Mouse (Mus musculus) C2C12 (cell line): ENCODE measurements around the gene Scap. TPM values are rescaled to one million over a fixed set of nuclear protein-coding genes. Genes with fewer than 3 reads are reported as not detected.
"Not testable (repeated sequence)": the region's sequence is repeated elsewhere in the genome, so short reads cannot be mapped to it uniquely, and the experiment has no call there.

Experiments used
- H3K27me3 ChIP-seq: one replicate; pipeline ENCODE4 v1.6.1; 2011; ENCODE audit not compliant: control insufficient read depth, insufficient read depth, insufficient read length
- H3K36me3 ChIP-seq: one replicate; pipeline ENCODE4 v1.6.1; 2011; ENCODE audit not compliant: control insufficient read depth, insufficient read depth
- H3K4me3 ChIP-seq: one replicate; pipeline ENCODE4 v1.5.1; 2011; ENCODE audit warnings: mild to moderate bottlenecking, control low read depth; ENCODE audit not compliant: poor library complexity, insufficient read depth, severe bottlenecking
- H3K79me2 ChIP-seq: one replicate; pipeline ENCODE4 v1.6.1; 2011; ENCODE audit not compliant: control insufficient read depth, insufficient read depth
- H3K79me3 ChIP-seq: one replicate; pipeline ENCODE4 v1.6.1; 2011; ENCODE audit warnings: low read depth, control low read depth
- H3ac ChIP-seq: one replicate; pipeline ENCODE3; 2011; ENCODE audit warnings: low read depth; ENCODE audit not compliant: control insufficient read depth, insufficient read length
- CEBPB ChIP-seq: IDR thresholded peaks from one replicate; pipeline ENCODE4 v1.6.1; 2011; ENCODE audit warnings: low read depth, mild to moderate bottlenecking, control low read depth, moderate library complexity
- CTCF ChIP-seq: IDR thresholded peaks from one replicate; pipeline ENCODE4 v1.5.1; 2011; ENCODE audit not compliant: control insufficient read depth, insufficient read depth, insufficient read length
- FOSL1 ChIP-seq: IDR thresholded peaks from one replicate; pipeline ENCODE4 v1.8.0; 2011; ENCODE audit warnings: mild to moderate bottlenecking, low read length; ENCODE audit not compliant: poor library complexity, insufficient read depth, severe bottlenecking
- MAX ChIP-seq: IDR thresholded peaks from one replicate; pipeline ENCODE4 v1.6.1; 2011; ENCODE audit warnings: mild to moderate bottlenecking, control low read depth
- MYOD1 ChIP-seq: IDR thresholded peaks from one replicate; pipeline ENCODE4 v1.6.1; 2011; ENCODE audit warnings: low read depth; ENCODE audit not compliant: control insufficient read depth, insufficient read length
- MYOG ChIP-seq: IDR thresholded peaks from one replicate; pipeline ENCODE4 v1.6.1; 2011; ENCODE audit not compliant: control insufficient read depth, insufficient read length; ENCODE audit errors: extremely low read depth
- USF1 ChIP-seq: IDR thresholded peaks from one replicate; pipeline ENCODE4 v1.6.1; 2011; ENCODE audit warnings: low read depth, mild to moderate bottlenecking, control low read depth, moderate library complexity
- polyA plus RNA-seq: library from polyadenylated mRNA; unstranded; fragments of >200 nt; fragmentation: generic; extraction: Trizol; gene quantifications from one replicate; pipeline ENCODE4 v1.2.1, GENCODE M21; 2012; ENCODE audit warnings: missing spikeins

Scap gene
- polyA plus RNA-seq, 1 experiment, result 57.4 TPM

DNA sequence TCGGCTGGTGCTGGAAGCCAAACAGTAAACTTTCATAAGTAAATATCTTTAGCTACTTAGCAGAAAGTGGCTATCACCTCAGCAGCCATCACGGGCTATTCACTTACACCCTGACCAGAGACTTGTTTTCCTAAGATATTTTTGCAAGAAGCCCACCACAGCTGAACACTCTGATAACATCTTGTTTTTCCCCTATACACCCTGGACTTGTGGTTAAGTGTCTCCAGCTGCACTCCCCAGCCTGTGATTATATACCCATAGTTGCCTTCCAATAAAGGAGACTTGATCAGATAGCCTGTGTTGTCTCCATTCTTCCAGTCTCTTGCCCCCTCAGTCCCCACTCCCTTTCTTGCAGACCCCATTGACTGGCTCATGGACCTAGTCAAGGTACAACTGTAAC lies 4.9 kb upstream of the Scap start:
- Histone ChIP-seq H3ac (no peak overlapping the region), H3K27me3 (no peaks in the 10 kb centered on the region), H3K36me3 (no peaks in the 10 kb centered on the region), H3K79me2 (no peaks in the 10 kb centered on the region), H3K4me3 (no peak overlapping the region), H3K79me3 (no peaks in the 10 kb centered on the region)
- TF ChIP-seq CEBPB, result no peak
- no peak for TF ChIP-seq USF1
- no peak for TF ChIP-seq FOSL1
- no peak for TF ChIP-seq CTCF
- no peak for TF ChIP-seq MYOD1
- TF ChIP-seq MAX, result no peak
- no peak for TF ChIP-seq MYOG

DNA sequence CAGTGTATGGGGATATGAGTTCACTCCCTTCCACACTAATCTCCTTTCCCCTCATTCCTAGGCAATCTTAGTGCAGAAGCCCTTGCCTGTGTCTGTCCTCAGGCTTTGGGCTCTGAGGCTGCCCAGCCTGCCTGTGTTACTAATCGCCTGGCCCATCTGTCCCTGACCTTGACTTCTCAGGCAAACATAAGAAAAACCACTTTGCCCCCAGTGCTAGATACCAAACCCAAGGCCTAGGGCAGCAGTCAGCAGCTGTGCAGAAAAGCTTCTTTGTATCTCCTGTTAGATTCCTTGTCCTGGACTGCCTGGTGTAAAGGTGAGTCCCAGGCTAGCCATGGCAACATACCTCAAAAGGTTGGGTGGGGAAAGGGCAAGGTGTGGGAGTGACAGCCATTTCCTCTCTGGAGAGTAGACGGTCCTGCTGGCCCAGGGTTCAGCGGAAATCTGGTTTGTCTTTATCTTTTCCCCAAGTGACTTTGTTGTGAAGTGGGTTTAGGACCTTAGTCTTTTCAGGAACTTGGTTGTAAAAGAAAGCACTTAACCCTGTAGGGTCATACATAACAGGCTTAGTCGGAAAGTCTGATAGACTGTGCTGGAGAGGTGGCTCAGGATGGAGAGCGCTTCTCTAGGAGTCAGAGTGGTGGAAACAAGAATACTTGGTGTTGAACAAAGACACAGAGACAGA lies 4.0 kb upstream of the Scap start:
- TF ChIP-seq CEBPB, result no peak
- TF ChIP-seq CTCF, result no peak
- no peak for TF ChIP-seq MAX
- no peak for TF ChIP-seq USF1
- TF ChIP-seq MYOD1, result no peak
- TF ChIP-seq MYOG, result no peak
- no peak for TF ChIP-seq FOSL1
- Histone ChIP-seq H3K4me3 (no peak overlapping the region), H3K27me3 (no peaks in the 10 kb centered on the region), H3K79me2 (peaks cover 8% of the 10 kb centered on the region), H3K79me3 (peaks cover 1% of the 10 kb centered on the region), H3K36me3 (no peaks in the 10 kb centered on the region), H3ac (no peak overlapping the region)

DNA sequence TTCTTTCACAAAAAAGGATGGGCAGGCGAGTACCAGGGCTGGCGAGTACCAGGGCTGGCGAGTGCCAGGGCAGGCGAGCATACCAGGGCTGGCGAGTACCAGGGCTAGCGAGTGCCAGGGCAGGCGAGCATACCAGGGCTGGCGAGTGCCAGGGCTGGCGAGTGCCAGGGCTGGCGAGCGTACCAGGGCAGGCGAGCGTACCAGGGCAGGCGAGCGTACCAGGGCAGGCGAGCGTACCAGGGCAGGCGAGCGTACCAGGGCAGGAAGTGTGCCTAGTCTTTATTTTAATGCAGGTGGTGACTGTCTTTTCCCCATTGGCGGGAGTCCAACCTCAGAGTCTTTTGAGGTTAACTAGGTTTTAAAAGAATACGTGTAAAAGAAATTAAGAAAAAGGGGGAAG lies 3.4 kb upstream of the Scap start:
- H3K79me3 ChIP-seq, result peaks cover 6% of the 10 kb centered on the region
- TF ChIP-seq USF1 (no peak), FOSL1 (no peak), CEBPB (no peak), MAX (no peak), MYOG (no peak), MYOD1 (no peak), CTCF (no peak)
- no peak overlapping the region for H3K4me3 ChIP-seq
- H3K36me3 ChIP-seq, result no peaks in the 10 kb centered on the region
- H3ac ChIP-seq, result no peak overlapping the region
- peaks cover 13% of the 10 kb centered on the region for H3K79me2 ChIP-seq
- H3K27me3 ChIP-seq, result no peaks in the 10 kb centered on the region

DNA sequence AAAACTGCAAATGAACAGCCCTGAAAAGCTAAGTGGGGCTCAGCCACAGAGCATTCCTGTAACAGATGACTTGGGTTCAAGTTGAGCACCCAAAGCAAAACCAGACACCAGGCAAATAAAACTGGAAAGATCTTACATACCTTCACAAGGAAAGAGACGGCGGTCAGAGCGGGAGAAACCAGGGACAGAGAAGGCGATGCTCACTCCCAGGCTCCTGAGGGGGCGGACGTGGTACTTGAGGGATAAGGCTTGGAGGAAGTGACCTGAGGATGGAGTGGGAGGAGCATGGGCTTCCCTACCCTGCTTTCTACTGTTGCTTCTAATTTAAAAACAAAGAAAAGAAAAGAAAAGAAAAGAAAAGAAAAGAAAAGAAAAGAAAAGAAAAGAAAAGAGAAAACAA lies 2.7 kb upstream of the Scap start:
- peaks cover 20% of the 10 kb centered on the region for H3K79me2 ChIP-seq
- no peak for TF ChIP-seq MYOD1
- TF ChIP-seq USF1, result no peak
- TF ChIP-seq MYOG, result no peak
- no peak for TF ChIP-seq CEBPB
- TF ChIP-seq FOSL1, result no peak
- TF ChIP-seq MAX, result no peak
- no peak for TF ChIP-seq CTCF
- no peak overlapping the region for H3K4me3 ChIP-seq
- peaks cover 13% of the 10 kb centered on the region for H3K79me3 ChIP-seq
- H3ac ChIP-seq, result no peak overlapping the region
- no peaks in the 10 kb centered on the region for H3K36me3 ChIP-seq
- H3K27me3 ChIP-seq, result no peaks in the 10 kb centered on the region

DNA sequence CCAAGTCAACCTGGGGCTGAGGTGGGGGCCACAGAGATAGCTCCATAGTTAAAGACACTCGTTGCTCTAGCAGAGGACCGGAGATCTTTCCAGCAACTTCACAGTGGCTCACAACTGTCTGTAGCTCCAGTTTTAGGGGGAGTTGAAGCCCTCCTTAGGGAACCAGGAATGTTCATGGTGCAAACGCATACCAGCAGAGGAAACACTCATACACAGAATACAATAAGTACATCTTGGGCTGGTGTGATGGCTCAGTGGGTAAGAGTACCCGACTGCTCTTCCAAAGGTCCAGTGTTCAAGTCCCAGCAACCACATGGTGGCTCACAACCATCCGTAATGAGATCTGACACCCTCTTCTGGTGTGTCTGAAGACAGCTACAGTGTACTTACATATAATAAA lies 2.2 kb upstream of the Scap start:
- not testable (repeated sequence) for H3ac ChIP-seq, H3K4me3 ChIP-seq, H3K36me3 ChIP-seq, H3K27me3 ChIP-seq
- Histone ChIP-seq H3K79me2 (peaks cover 26% of the 10 kb centered on the region), H3K79me3 (peaks cover 16% of the 10 kb centered on the region)

DNA sequence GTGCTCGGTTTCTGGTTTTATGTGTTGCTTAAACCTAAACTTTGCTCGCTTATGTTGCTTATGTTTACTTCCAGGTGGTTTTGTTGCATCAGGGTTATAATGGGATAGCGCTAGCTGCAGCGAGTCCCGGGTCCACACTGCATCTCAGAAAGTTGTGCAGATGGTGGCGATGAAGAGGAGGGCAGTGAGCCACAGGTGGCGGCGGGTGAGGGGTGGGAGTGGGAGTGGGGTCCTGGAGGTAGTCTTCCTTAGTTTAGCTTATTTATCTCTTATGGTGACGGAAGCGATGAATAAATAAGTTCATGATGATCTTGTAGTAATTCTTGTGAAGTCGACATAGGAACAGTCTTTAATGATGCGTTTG lies 790 bp downstream of the Scap start:
- Histone ChIP-seq H3K36me3 (no peaks in the 10 kb centered on the region), H3K79me2 (peaks cover 55% of the 10 kb centered on the region), H3K27me3 (no peaks in the 10 kb centered on the region), H3ac (peak overlapping the region; percentile 77), H3K79me3 (peaks cover 22% of the 10 kb centered on the region), H3K4me3 (peak overlapping the region; percentile 57)
- no peak for TF ChIP-seq CEBPB
- no peak for TF ChIP-seq MAX
- no peak for TF ChIP-seq MYOD1
- no peak for TF ChIP-seq USF1
- no peak for TF ChIP-seq CTCF
- TF ChIP-seq FOSL1, result no peak
- no peak for TF ChIP-seq MYOG
